Mouse (Mus musculus) embryonic facial prominence, embryonic 13.5 days (tissue): ENCODE results near the gene Dhrs4. TPM values are rescaled to one million over a fixed set of nuclear protein-coding genes. Genes with fewer than 3 reads are reported as not detected.

Source experiments
- ATAC-seq: fragments of 200-750 bp; cut with Nextera tagmentation; 2 replicates; pipeline ENCODE4 v1.8.0; 2017; ENCODE audit warnings: low read depth; ENCODE audit not compliant: insufficient number of reproducible peaks, insufficient read depth, low FRiP score, low TSS enrichment
- H3K27ac ChIP-seq: fragments of 300-500 bp; sonication (generic); 2 replicates; pipeline ENCODE4 v1.5.1; 2015; ENCODE audit warnings: moderate library complexity, mild to moderate bottlenecking, inconsistent platforms
- H3K27me3 ChIP-seq: fragments of 300-500 bp; sonication (generic); 2 replicates; pipeline ENCODE4 v1.6.1; 2015; ENCODE audit warnings: mild to moderate bottlenecking, inconsistent platforms
- H3K36me3 ChIP-seq: fragments of 300-500 bp; sonication (generic); 2 replicates; pipeline ENCODE4 v1.6.1; 2015; ENCODE audit warnings: mild to moderate bottlenecking, inconsistent platforms
- H3K4me1 ChIP-seq: fragments of 300-500 bp; sonication (generic); 2 replicates; pipeline ENCODE4 v1.6.1; 2015; ENCODE audit warnings: inconsistent platforms
- H3K4me2 ChIP-seq: fragments of 300-500 bp; sonication (generic); 2 replicates; pipeline ENCODE4 v1.6.1; 2015; ENCODE audit warnings: moderate library complexity, mild to moderate bottlenecking, inconsistent platforms
- H3K4me3 ChIP-seq: fragments of 300-500 bp; sonication (generic); 2 replicates; pipeline ENCODE4 v1.5.1; 2015; ENCODE audit warnings: mild to moderate bottlenecking, inconsistent platforms
- H3K9ac ChIP-seq: fragments of 300-500 bp; sonication (generic); 2 replicates; pipeline ENCODE4 v1.6.1; 2015; ENCODE audit warnings: mild to moderate bottlenecking, inconsistent platforms
- H3K9me3 ChIP-seq: fragments of 300-500 bp; sonication (generic); 2 replicates; pipeline ENCODE4 v1.6.1; 2016; ENCODE audit warnings: inconsistent platforms
- WGBS: fragments of 180-500 bp; shearing (Covaris S2); methylation state at CpG from one replicate; pipeline ENCODE4 v1.1.7; 2015; ENCODE audit warnings: mixed read lengths; 5-methylcytosine and 5-hydroxymethylcytosine counted together
- polyA plus RNA-seq: library from polyadenylated mRNA; unstranded; fragments of >200 nt; fragmentation: Nextera tagmentation; extraction: Ambion mirVana; gene quantifications from 2 replicates; pipeline ENCODE4 v1.2.1, GENCODE M21; 2015

Gene Dhrs4
- polyA plus RNA-seq, 1 experiment from 2014 or later: 98.6 TPM

DNA sequence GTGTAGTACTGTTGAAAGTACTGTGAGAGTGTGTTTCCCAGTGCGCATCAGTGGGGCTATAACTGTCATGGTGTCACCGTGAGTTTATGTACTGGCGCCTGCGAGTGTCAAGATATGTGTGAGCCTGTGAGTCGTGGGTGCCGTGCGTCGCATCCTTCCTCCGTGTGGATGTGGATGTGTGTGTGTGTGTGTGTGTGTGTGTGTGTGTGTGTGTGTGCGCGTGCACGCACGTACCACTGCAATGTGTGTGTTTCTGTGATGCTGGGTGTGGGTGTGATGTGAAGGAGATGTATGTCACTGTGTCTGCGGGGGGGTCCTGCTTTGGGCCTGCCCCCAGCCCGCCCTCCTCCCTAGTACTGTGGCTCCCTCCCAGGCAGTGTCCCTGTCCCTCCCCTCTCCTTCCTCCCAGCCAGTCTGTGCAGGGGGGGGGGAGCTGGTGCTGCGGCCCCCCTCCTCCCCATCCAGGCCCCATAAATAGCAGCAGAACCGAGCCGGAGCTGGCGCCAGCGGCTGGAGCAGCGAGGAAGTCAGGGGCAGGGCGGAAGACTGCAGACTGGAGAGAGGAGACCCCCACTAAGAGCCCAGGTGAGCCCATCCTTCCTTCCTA lies 31.7 kb downstream of the Dhrs4 start, which contains the start of gene Cpne6:
TSS of gene Cpne6 (plus strand) at position 321 of the 607 bp plus-strand sequence.
- no peak within 1 kb of the TSS for H3K27ac ChIP-seq
- WGBS: 70% methylated on average over 19 of the region's 22 CpGs
- 0 out of 2 replicates have a peak, but pooled peaks cover 17% of the 10 kb centered on the region for H3K4me1 ChIP-seq
- H3K36me3 ChIP-seq: no peaks in the 10 kb centered on the region
- ATAC-seq: no peak
- H3K9ac ChIP-seq: no peak within 1 kb of the TSS; the same call in 1 of the 2 replicates
- no peaks in the 10 kb centered on the region for H3K9me3 ChIP-seq
- H3K4me2 ChIP-seq: no peak within 1 kb of the TSS
- H3K27me3 ChIP-seq: peaks cover 19% of the 10 kb centered on the region
- H3K4me3 ChIP-seq: no peak within 1 kb of the TSS

DNA sequence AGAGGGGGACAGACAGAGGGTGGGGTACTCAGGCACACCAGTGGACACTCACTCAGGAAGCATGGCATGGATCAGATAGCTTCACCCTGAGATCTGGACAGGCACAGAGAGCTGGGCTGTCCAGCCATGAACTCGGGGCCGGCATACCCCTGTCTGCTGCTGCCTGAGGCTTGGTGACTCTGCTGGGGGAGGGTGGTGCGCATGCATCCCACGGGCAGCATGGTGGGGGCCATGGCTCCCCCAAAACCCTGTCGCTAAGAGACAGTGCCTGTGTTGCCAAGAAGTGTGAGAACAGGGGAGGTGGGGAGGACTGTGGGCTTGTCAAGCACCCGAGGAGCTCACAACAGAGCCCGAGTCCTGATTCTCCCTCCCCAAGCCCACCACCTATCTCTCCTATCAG lies 32.5 kb downstream of the Dhrs4 start:
- H3K27ac ChIP-seq: no peak overlapping the region
- H3K27me3 ChIP-seq: peaks cover 26% of the 10 kb centered on the region
- no peak overlapping the region for H3K4me2 ChIP-seq
- H3K4me3 ChIP-seq: no peak overlapping the region
- H3K4me1 ChIP-seq: 0 out of 2 replicates have a peak, but pooled peaks cover 17% of the 10 kb centered on the region
- 50% methylated on average over 7 of the region's 7 CpGs for WGBS
- ATAC-seq: peak; percentile 33; the same call in 1 of the 2 replicates
- no peak overlapping the region for H3K9ac ChIP-seq
- no peaks in the 10 kb centered on the region for H3K36me3 ChIP-seq
- no peaks in the 10 kb centered on the region for H3K9me3 ChIP-seq

DNA sequence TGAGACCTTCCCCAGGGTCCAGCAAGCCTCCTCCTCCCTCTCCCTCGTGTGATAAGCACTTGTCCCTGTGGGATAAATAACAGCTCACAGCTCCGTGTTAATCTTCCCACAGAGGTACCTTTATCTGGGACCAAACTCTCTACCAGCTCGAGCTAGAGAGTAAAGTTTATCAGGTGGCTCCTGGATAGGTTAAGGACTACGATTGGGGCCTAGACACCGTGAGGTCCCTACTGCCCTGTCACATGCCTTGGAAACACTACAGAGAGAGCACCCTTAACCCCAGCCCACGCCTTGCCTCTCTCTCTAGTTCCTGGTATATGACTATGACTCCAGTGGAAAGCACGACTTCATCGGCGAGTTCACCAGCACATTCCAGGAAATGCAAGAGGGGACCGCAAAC lies 35.4 kb downstream of the Dhrs4 start:
- no peak for ATAC-seq
- H3K36me3 ChIP-seq: no peaks in the 10 kb centered on the region

DNA sequence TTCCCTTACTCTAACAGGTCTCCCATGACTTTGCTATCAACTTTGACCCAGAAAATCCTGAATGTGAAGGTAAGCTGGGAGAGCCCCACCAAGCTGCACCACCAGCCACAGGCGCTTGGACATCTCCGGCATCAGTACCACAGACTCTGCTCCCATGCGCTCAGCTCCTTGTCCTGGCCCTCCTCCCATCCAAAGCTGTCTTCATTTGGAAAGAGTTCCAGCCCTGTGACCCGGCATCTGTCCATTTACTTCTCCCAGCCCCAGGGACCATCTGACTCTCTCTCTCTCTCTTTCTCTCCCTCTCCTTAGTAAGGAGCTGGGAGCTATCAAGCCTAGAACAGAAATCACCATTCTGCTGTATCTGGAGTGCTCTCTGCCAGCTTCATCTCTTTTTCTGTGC lies 37.3 kb downstream of the Dhrs4 start:
- H3K27me3 ChIP-seq: peaks cover 63% of the 10 kb centered on the region
- no peak overlapping the region for H3K4me3 ChIP-seq
- ATAC-seq: no peak
- no peak overlapping the region for H3K4me2 ChIP-seq
- no peaks in the 10 kb centered on the region for H3K36me3 ChIP-seq
- peaks cover 8% of the 10 kb centered on the region; the same call in 1 of the 2 replicates for H3K4me1 ChIP-seq
- no peak overlapping the region for H3K27ac ChIP-seq
- no peaks in the 10 kb centered on the region for H3K9me3 ChIP-seq
- H3K9ac ChIP-seq: no peak overlapping the region
- WGBS: 91% methylated on average over 4 of the region's 4 CpGs

More for the DNA sequence above, 35.4 kb downstream of the Dhrs4 start:
- H3K9me3 ChIP-seq: no peaks in the 10 kb centered on the region
- 65% methylated on average over 10 of the region's 10 CpGs for WGBS
- 0 out of 2 replicates have a peak, but pooled peaks cover 12% of the 10 kb centered on the region for H3K4me1 ChIP-seq
- peaks cover 46% of the 10 kb centered on the region for H3K27me3 ChIP-seq
- H3K9ac ChIP-seq: no peak overlapping the region
- no peak overlapping the region for H3K27ac ChIP-seq
- no peak overlapping the region for H3K4me2 ChIP-seq
- no peak overlapping the region for H3K4me3 ChIP-seq

DNA sequence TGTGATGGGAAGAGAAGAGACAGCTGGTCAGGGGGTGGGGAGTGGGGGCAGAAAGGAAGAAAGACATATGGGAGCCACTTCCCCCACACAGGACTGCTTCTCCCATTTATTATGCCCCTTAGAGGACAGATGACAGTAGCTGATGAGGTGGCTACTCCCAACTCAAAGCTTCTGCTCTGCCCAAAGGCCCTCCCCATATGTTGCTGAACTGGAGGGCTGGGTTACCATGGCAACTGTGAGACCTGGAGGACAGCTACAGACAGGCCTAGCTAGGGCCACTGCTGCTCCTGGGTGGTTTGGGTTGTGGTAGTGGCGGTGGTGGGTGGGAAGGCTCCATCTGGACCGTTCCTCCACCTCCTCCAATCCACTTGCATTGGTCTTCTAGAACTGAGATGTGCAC lies 40.3 kb downstream of the Dhrs4 start:
- no peak for ATAC-seq
- Histone ChIP-seq H3K9me3 (no peaks in the 10 kb centered on the region), H3K27me3 (peaks cover 73% of the 10 kb centered on the region), H3K36me3 (no peaks in the 10 kb centered on the region), H3K4me2 (no peak overlapping the region), H3K4me3 (no peak overlapping the region), H3K27ac (no peak overlapping the region), H3K9ac (no peak overlapping the region), H3K4me1 (peaks cover 4% of the 10 kb centered on the region; the same call in 1 of the 2 replicates)
- 63% methylated on average over 2 of the region's 2 CpGs for WGBS

DNA sequence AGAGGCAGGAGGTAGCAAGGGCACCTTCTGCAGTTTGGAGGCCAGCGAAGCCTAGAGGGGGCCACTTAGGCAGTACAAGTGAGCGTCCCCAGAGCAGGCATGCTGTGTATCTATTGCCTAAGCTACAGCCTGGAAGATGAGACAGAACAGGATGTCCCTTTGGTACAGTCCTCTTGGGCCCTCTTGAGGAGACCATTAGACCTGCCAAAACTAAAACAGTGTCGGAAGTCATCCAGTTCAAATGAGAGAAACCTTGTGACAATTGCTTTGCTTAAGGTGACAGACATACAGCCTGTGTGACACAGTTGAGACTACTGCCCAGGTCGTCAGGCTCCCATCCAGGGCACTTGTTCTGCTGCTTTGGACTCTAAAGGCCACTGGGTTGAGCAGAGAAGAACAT lies 41.0 kb downstream of the Dhrs4 start:
- no peaks in the 10 kb centered on the region for H3K36me3 ChIP-seq
- H3K4me2 ChIP-seq: no peak overlapping the region
- H3K4me3 ChIP-seq: no peak overlapping the region
- 63% methylated on average over 4 of the region's 4 CpGs for WGBS
- H3K27ac ChIP-seq: no peak overlapping the region
- ATAC-seq: no peak
- peaks cover 76% of the 10 kb centered on the region for H3K27me3 ChIP-seq
- H3K9ac ChIP-seq: no peak overlapping the region
- no peaks in the 10 kb centered on the region for H3K9me3 ChIP-seq
- peaks cover 4% of the 10 kb centered on the region; the same call in 1 of the 2 replicates for H3K4me1 ChIP-seq

DNA sequence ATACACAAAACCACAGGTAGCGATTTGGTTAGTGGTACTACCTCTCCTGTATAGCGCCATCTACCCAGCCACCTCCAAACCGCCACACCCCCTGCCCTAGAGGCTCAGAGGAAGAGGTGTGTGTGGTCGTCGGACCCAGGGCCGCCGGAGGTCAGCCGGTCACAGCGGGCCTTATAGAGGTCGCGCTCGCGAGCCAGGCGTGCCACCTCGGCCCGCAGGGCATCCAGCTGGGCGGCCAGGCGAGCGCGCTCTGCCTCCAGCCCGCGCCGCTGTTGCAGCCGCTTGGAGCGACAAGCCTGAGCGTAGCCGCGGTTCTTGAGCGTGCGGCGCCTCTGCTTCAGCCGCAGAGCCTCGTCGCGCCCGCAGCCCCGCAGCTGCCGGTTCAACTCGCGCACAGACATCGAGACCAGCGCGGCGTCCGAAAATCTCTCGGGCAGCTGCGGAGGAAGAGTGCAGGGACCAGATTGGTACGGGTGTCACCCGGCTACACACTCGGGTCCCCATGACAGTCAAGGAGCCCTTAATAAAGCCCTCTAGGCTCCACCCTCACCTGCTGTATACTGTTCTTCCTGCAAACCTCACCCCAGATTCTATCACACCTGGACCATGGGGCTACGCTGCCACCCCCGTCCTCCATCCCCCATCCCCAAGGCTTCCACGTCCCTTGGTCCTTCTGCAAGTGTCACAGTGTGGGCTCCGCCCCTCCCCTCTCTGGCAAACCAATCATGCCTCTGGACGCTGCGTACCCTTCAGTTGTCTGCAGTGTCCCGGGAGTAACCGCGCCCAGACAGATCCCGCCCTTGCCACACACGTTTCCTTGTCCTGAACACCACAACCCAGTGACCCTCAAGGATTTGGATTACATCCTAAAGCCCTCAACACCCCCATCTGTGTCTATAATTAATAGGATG lies 42.1 kb downstream of the Dhrs4 start:
- ATAC-seq: no peak
- peak overlapping the region; percentile 67 for H3K9ac ChIP-seq
- H3K36me3 ChIP-seq: no peaks in the 10 kb centered on the region
- no peak overlapping the region for H3K27ac ChIP-seq
- peaks cover 4% of the 10 kb centered on the region; the same call in 1 of the 2 replicates for H3K4me1 ChIP-seq
- peak overlapping the region; percentile 92 for H3K4me2 ChIP-seq
- no peaks in the 10 kb centered on the region for H3K9me3 ChIP-seq
- WGBS: under 1% methylated on average over 61 of the region's 61 CpGs
- H3K27me3 ChIP-seq: peaks cover 74% of the 10 kb centered on the region
- H3K4me3 ChIP-seq: peak overlapping the region; percentile 52

DNA sequence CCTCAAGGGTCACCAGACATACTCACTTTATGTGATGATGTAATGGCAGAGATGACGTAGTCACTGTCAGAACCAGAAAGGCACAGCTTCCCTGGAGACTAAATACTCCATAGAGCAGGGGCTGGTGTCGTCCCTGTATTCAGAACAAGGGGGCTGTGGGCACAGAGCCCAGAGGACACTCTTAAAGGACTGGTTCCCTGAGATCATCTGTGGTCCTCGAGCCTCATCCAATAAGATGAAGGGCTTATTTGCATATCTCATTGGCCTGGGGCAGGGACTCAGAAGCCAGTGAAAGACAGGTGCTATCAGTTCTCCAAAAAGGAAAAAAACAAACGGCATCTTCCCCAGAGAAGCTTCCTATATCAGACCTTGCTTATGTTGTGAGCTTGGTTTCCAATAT lies 45.5 kb downstream of the Dhrs4 start:
- no peak overlapping the region for H3K4me3 ChIP-seq
- H3K27me3 ChIP-seq: peaks cover 51% of the 10 kb centered on the region
- 55% methylated on average over 4 of the region's 4 CpGs for WGBS
- H3K9ac ChIP-seq: no peak overlapping the region
- H3K27ac ChIP-seq: no peak overlapping the region
- no peak for ATAC-seq
- peaks cover 4% of the 10 kb centered on the region; the same call in 1 of the 2 replicates for H3K4me1 ChIP-seq
- H3K9me3 ChIP-seq: no peaks in the 10 kb centered on the region
- H3K4me2 ChIP-seq: no peak overlapping the region
- no peaks in the 10 kb centered on the region for H3K36me3 ChIP-seq

DNA sequence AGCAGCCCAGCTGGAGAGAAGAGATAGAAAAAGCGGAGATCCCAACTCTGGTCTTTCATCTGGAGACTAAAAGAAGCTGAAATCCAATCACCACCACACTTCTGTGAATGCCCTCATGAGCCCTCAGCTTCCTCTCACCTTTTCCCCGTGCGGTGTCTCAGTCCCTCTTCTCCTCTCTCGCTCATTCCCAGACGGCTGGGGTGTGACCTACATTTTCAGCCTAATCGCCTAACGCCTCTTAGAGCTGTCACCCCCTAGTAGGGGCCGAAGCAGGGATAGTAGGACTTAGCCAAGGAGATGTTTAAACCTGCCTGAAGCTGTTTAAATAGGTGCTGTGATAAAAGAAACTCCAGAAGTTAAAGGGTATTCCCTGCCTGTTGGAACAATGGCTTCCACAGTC lies 46.2 kb downstream of the Dhrs4 start, which contains the start of gene Nrl:
TSS of gene Nrl (minus strand) at position 197 of the 400 bp plus-strand sequence.
- Histone ChIP-seq H3K4me2 (no peak within 1 kb of the TSS), H3K27me3 (peaks cover 52% of the 10 kb centered on the region), H3K9me3 (no peaks in the 10 kb centered on the region), H3K4me3 (no peak within 1 kb of the TSS), H3K4me1 (peaks cover 4% of the 10 kb centered on the region; the same call in 1 of the 2 replicates), H3K27ac (no peak within 1 kb of the TSS), H3K36me3 (no peaks in the 10 kb centered on the region), H3K9ac (no peak within 1 kb of the TSS)
- no peak for ATAC-seq
- 38% methylated on average over 8 of the region's 8 CpGs for WGBS

DNA sequence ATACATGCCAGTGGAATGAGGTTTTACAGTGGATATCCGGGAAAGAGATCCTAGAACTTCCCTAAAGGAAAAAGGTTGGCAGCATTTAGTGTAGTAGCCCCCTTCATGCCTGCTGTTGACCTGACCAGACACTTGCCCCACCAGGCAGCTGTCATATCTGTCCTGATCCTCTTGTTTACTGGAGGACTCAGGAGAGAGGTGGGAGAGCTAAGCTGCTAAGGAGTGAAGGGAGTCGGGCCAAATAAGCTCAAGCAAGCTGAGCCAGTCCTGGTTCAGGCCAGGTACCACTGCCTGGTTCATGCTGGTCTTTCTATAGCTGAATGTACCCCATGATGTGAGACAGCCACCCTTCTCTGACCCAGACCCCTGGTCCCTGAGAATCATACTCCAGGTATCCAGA lies 48.1 kb downstream of the Dhrs4 start:
- no peak overlapping the region for H3K4me2 ChIP-seq
- ATAC-seq: no peak
- no peaks in the 10 kb centered on the region for H3K4me1 ChIP-seq
- H3K36me3 ChIP-seq: no peaks in the 10 kb centered on the region
- no peak overlapping the region for H3K27ac ChIP-seq
- no peak overlapping the region for H3K4me3 ChIP-seq
- peaks cover 41% of the 10 kb centered on the region for H3K27me3 ChIP-seq
- WGBS: 78% methylated on average over 2 of the region's 2 CpGs
- H3K9me3 ChIP-seq: no peaks in the 10 kb centered on the region
- H3K9ac ChIP-seq: no peak overlapping the region

DNA sequence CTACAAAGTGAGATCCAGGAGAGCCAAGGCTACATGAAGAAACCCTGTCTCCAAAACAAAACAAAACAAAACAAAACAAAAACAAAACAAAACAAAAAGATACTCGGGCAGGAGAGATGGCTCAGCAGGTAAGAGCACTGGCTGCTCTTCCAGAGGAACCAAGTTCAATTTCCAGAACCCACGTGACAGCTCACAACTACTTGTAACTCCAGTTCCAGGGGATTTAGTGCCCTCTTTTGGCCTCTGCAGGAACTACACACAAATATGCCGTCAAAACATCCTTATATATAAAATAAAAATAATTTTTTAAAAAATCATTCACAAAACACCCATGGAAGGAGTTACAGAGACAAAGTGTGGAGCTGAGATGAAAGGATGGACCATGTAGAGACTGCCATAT lies 49.4 kb downstream of the Dhrs4 start:
- no peaks in the 10 kb centered on the region for H3K9me3 ChIP-seq
- 21% methylated on average over 3 of the region's 3 CpGs for WGBS
- H3K4me1 ChIP-seq: no peaks in the 10 kb centered on the region
- no peaks in the 10 kb centered on the region for H3K36me3 ChIP-seq
- no peak overlapping the region for H3K4me3 ChIP-seq
- ATAC-seq: no peak
- H3K9ac ChIP-seq: no peak overlapping the region
- no peak overlapping the region for H3K4me2 ChIP-seq
- peaks cover 28% of the 10 kb centered on the region for H3K27me3 ChIP-seq
- no peak overlapping the region for H3K27ac ChIP-seq
